Mouse (Mus musculus): Measurements from ENCODE around the gene Ryk. TPM values are rescaled to one million over a fixed set of nuclear protein-coding genes. Genes with fewer than 3 reads are reported as not detected.

Gene Ryk
- polyA plus RNA-seq, 1 experiment from 2014 or later = 31.1 TPM

DNA sequence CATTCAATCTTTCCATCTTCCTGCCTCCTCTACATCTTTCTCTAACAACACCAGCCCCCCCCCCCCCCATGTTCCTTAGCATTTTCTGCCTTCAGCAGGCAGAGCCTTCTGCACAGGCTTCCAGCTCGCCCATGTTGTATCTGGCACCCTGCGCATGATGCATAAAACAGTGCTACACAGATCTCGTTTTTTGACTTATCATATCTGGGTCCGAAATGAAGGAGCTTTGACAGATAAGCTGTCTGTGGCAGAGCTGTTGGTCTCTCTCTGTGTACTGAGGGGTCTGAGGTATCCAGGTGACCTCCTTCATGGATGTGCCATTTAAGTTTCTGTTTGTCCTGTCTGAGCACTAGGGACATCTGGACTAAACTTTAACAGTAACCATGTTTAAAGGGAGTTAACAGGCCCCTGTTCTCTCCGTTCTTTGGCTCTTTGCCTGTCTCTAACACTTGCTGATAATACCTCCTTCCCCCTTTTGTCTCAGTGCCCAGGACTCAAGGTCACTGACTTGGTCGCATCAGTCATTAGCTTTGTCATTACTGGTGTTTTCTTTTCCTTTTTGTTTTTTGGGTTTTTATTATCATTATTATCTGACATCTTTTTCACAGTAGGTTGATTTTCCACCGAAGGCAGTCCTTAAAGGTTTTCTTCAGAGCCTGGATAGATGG, 26.2 kb downstream of the Ryk start:
- H3K4me1 ChIP-seq (ENCODE audit: control insufficient read depth, insufficient read depth, low read length) = peaks cover 27% of the 10 kb centered on the region
- DNase-seq (ENCODE audit: low spot score) (no peak), ATAC-seq (ENCODE audit: low read depth) (no peak)
- peaks cover 13% of the 10 kb centered on the region; the same call in 1 of the 2 replicates for H3K36me3 ChIP-seq (ENCODE audit: control insufficient read depth, insufficient read depth, low read length)
- H3K27ac ChIP-seq (replicated peaks; ENCODE audit: low read depth, low read length) = no peak overlapping the region
- no peaks in the 10 kb centered on the region for H3K9me3 ChIP-seq (ENCODE audit: control insufficient read depth, low read length)
- WGBS = 83% methylated on average over 7 of the region's 7 CpGs
- H3K27me3 ChIP-seq (replicated peaks; ENCODE audit: control insufficient read depth, insufficient read depth, low read length) = no peaks in the 10 kb centered on the region
- H3K4me2 ChIP-seq (ENCODE audit: low read depth, low read length) = no peak overlapping the region
- no peak overlapping the region for H3K4me3 ChIP-seq (ENCODE audit: low read depth, low read length)
- no peak overlapping the region for H3K9ac ChIP-seq (ENCODE audit: low read depth, low read length)

- ATAC-seq (ENCODE audit: low read depth) (no peak), DNase-seq (ENCODE audit: low spot score) (no peak)
- Histone ChIP-seq H3K4me3 (ENCODE audit: low read depth, low read length) (no peak overlapping the region), H3K4me2 (ENCODE audit: low read depth, low read length) (no peak overlapping the region), H3K4me1 (ENCODE audit: control insufficient read depth, insufficient read depth, low read length) (peaks cover 35% of the 10 kb centered on the region), H3K9me3 (ENCODE audit: control insufficient read depth, low read length) (no peaks in the 10 kb centered on the region), H3K36me3 (ENCODE audit: control insufficient read depth, insufficient read depth, low read length) (peaks cover 9% of the 10 kb centered on the region; the same call in 1 of the 2 replicates), H3K27me3 (replicated peaks; ENCODE audit: control insufficient read depth, insufficient read depth, low read length) (no peaks in the 10 kb centered on the region), H3K27ac (replicated peaks; ENCODE audit: low read depth, low read length) (no peak overlapping the region), H3K9ac (ENCODE audit: low read depth, low read length) (no peak overlapping the region)
- 85% methylated on average over 7 of the region's 7 CpGs for WGBS
These were observed 27.1 kb downstream of the Ryk start for GRCm38 (mm10) chr9:102861789-102862188.

GRCm38 (mm10) chr9:102862260-102862659, 27.5 kb downstream of the Ryk start:
- WGBS = 77% methylated on average over 3 of the region's 3 CpGs
- ATAC-seq (ENCODE audit: low read depth) = no peak
- Histone ChIP-seq H3K9me3 (ENCODE audit: control insufficient read depth, low read length) (no peaks in the 10 kb centered on the region), H3K4me1 (ENCODE audit: control insufficient read depth, insufficient read depth, low read length) (peaks cover 35% of the 10 kb centered on the region), H3K27me3 (replicated peaks; ENCODE audit: control insufficient read depth, insufficient read depth, low read length) (no peaks in the 10 kb centered on the region), H3K9ac (ENCODE audit: low read depth, low read length) (no peak overlapping the region), H3K4me2 (ENCODE audit: low read depth, low read length) (no peak overlapping the region), H3K36me3 (ENCODE audit: control insufficient read depth, insufficient read depth, low read length) (peaks cover 7% of the 10 kb centered on the region; the same call in 1 of the 2 replicates), H3K27ac (replicated peaks; ENCODE audit: low read depth, low read length) (no peak overlapping the region), H3K4me3 (ENCODE audit: low read depth, low read length) (no peak overlapping the region)
- DNase-seq (ENCODE audit: low spot score) = no peak

- H3K36me3 ChIP-seq (ENCODE audit: control insufficient read depth, insufficient read depth, low read length) = peaks cover 21% of the 10 kb centered on the region
- H3K4me2 ChIP-seq (ENCODE audit: low read depth, low read length) = peak overlapping the region; percentile 18; the same call in 1 of the 2 replicates
- no peaks in the 10 kb centered on the region for H3K9me3 ChIP-seq (ENCODE audit: control insufficient read depth, low read length)
- 48% methylated on average over 14 of the region's 14 CpGs for WGBS
- no peak overlapping the region for H3K9ac ChIP-seq (ENCODE audit: low read depth, low read length)
- H3K4me3 ChIP-seq (ENCODE audit: low read depth, low read length) = no peak overlapping the region
- H3K27ac ChIP-seq (replicated peaks; ENCODE audit: low read depth, low read length) = peak overlapping the region; percentile 77
- ATAC-seq (ENCODE audit: low read depth) = peak; percentile 49
- no peaks in the 10 kb centered on the region for H3K27me3 ChIP-seq (replicated peaks; ENCODE audit: control insufficient read depth, insufficient read depth, low read length)
- peak; percentile 88 for DNase-seq (ENCODE audit: low spot score)
- H3K4me1 ChIP-seq (ENCODE audit: control insufficient read depth, insufficient read depth, low read length) = peaks cover 35% of the 10 kb centered on the region
These were observed 29.3 kb downstream of the Ryk start for GRCm38 (mm10) chr9:102863876-102864545.

GRCm38 (mm10) chr9:102864931-102865330, 30.2 kb downstream of the Ryk start:
- ATAC-seq (ENCODE audit: low read depth) = no peak
- peak overlapping the region; percentile 77; the same call in 1 of the 2 replicates for H3K27ac ChIP-seq (replicated peaks; ENCODE audit: low read depth, low read length)
- no peak overlapping the region for H3K9ac ChIP-seq (ENCODE audit: low read depth, low read length)

GRCm38 (mm10) chr9:102865946-102866737, 31.4 kb downstream of the Ryk start:
- no peak for ATAC-seq (ENCODE audit: low read depth)
- no peak overlapping the region for H3K4me2 ChIP-seq (ENCODE audit: low read depth, low read length)
- H3K9ac ChIP-seq (ENCODE audit: low read depth, low read length) = no peak overlapping the region; the same call in 1 of the 2 replicates
- no peak for DNase-seq (ENCODE audit: low spot score)
- H3K4me3 ChIP-seq (ENCODE audit: low read depth, low read length) = no peak overlapping the region
- peaks cover 35% of the 10 kb centered on the region for H3K4me1 ChIP-seq (ENCODE audit: control insufficient read depth, insufficient read depth, low read length)
- H3K27ac ChIP-seq (replicated peaks; ENCODE audit: low read depth, low read length) = no peak overlapping the region
- H3K36me3 ChIP-seq (ENCODE audit: control insufficient read depth, insufficient read depth, low read length) = peaks cover 30% of the 10 kb centered on the region
- no peaks in the 10 kb centered on the region for H3K9me3 ChIP-seq (ENCODE audit: control insufficient read depth, low read length)
- H3K27me3 ChIP-seq (replicated peaks; ENCODE audit: control insufficient read depth, insufficient read depth, low read length) = no peaks in the 10 kb centered on the region
- WGBS = 49% methylated on average over 12 of the region's 12 CpGs

More at GRCm38 (mm10) chr9:102864931-102865330, 30.2 kb downstream of the Ryk start:
- no peaks in the 10 kb centered on the region for H3K9me3 ChIP-seq (ENCODE audit: control insufficient read depth, low read length)
- no peak overlapping the region for H3K4me3 ChIP-seq (ENCODE audit: low read depth, low read length)
- peaks cover 35% of the 10 kb centered on the region for H3K4me1 ChIP-seq (ENCODE audit: control insufficient read depth, insufficient read depth, low read length)
- no peaks in the 10 kb centered on the region for H3K27me3 ChIP-seq (replicated peaks; ENCODE audit: control insufficient read depth, insufficient read depth, low read length)
- WGBS = 74% methylated on average over 8 of the region's 8 CpGs
- H3K4me2 ChIP-seq (ENCODE audit: low read depth, low read length) = no peak overlapping the region
- DNase-seq (ENCODE audit: low spot score) = no peak
- peaks cover 30% of the 10 kb centered on the region for H3K36me3 ChIP-seq (ENCODE audit: control insufficient read depth, insufficient read depth, low read length)

DNA sequence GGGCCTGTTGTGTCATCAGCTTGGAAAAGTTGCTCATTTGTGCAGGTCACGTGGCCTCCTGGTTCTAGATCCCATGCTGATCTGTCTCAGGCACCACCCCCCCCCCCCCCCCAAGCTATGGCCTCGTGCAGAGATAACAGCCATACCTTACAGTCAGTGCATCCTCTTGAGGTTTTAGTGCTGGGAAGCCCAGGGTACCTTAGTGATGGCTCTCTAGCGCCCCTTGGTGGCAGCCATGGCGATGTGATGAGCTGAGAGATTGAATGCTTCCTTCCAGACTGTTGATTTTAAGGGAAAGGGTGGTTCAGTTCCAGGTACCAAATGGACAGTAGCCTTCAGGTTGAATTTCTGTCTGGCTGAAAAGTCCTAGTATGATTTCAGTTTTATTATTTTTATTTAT, 32.2 kb downstream of the Ryk start:
- Histone ChIP-seq H3K9ac (ENCODE audit: low read depth, low read length) (no peak overlapping the region), H3K9me3 (ENCODE audit: control insufficient read depth, low read length) (no peaks in the 10 kb centered on the region)
- ATAC-seq (ENCODE audit: low read depth) = peak; percentile 48

GRCm38 (mm10) chr9:102867516-102867915, 32.8 kb downstream of the Ryk start:
- no peak for ATAC-seq (ENCODE audit: low read depth)
- peaks cover 35% of the 10 kb centered on the region for H3K4me1 ChIP-seq (ENCODE audit: control insufficient read depth, insufficient read depth, low read length)
- 94% methylated on average over 4 of the region's 4 CpGs for WGBS
- H3K4me3 ChIP-seq (ENCODE audit: low read depth, low read length) = no peak overlapping the region
- no peak overlapping the region for H3K4me2 ChIP-seq (ENCODE audit: low read depth, low read length)
- no peaks in the 10 kb centered on the region for H3K9me3 ChIP-seq (ENCODE audit: control insufficient read depth, low read length)
- H3K36me3 ChIP-seq (ENCODE audit: control insufficient read depth, insufficient read depth, low read length) = peaks cover 44% of the 10 kb centered on the region
- no peak overlapping the region for H3K9ac ChIP-seq (ENCODE audit: low read depth, low read length)
- H3K27me3 ChIP-seq (replicated peaks; ENCODE audit: control insufficient read depth, insufficient read depth, low read length) = no peaks in the 10 kb centered on the region
- DNase-seq (ENCODE audit: low spot score) = no peak
- H3K27ac ChIP-seq (replicated peaks; ENCODE audit: low read depth, low read length) = no peak overlapping the region

More for the DNA sequence above, 32.2 kb downstream of the Ryk start:
- 20% methylated on average over 3 of the region's 4 CpGs for WGBS
- H3K4me2 ChIP-seq (ENCODE audit: low read depth, low read length) = no peak overlapping the region
- peak; percentile 81 for DNase-seq (ENCODE audit: low spot score)
- peaks cover 38% of the 10 kb centered on the region for H3K36me3 ChIP-seq (ENCODE audit: control insufficient read depth, insufficient read depth, low read length)
- H3K27me3 ChIP-seq (replicated peaks; ENCODE audit: control insufficient read depth, insufficient read depth, low read length) = no peaks in the 10 kb centered on the region
- H3K4me3 ChIP-seq (ENCODE audit: low read depth, low read length) = no peak overlapping the region
- H3K4me1 ChIP-seq (ENCODE audit: control insufficient read depth, insufficient read depth, low read length) = peaks cover 35% of the 10 kb centered on the region
- no peak overlapping the region for H3K27ac ChIP-seq (replicated peaks; ENCODE audit: low read depth, low read length)

Data from embryonic facial prominence, embryonic 14.5 days (tissue).